Mouse (Mus musculus) megakaryocyte, embryonic 14.5 days (primary cell): ENCODE measurements around the gene Serpina9. TPM values are rescaled to one million over a fixed set of nuclear protein-coding genes. Genes with fewer than 3 reads are reported as not detected.

Experiments used
- H3K27me3 ChIP-seq: replicated peaks from 2 replicates; pipeline ENCODE3; 2012; ENCODE audit warnings: inconsistent platforms
- H3K36me3 ChIP-seq: replicated peaks from 2 replicates; pipeline ENCODE3; 2012; ENCODE audit warnings: low read length, inconsistent platforms, mixed read lengths
- H3K4me1 ChIP-seq: 2 replicates; pipeline ENCODE4 v1.6.1; 2012; ENCODE audit warnings: inconsistent platforms
- H3K4me3 ChIP-seq: replicated peaks from 2 replicates; pipeline ENCODE3; 2012; ENCODE audit warnings: moderate library complexity, mild to moderate bottlenecking, inconsistent platforms
- H3K9me3 ChIP-seq: 2 replicates; pipeline ENCODE4 v1.6.1; 2012; ENCODE audit warnings: inconsistent platforms
- FLI1 ChIP-seq: IDR thresholded peaks from 2 replicates; pipeline ENCODE4 v1.6.1; 2012; ENCODE audit warnings: low read length, inconsistent platforms, mixed read lengths
- GATA1 ChIP-seq: IDR thresholded peaks from 3 replicates; pipeline ENCODE4 v1.6.1; 2012; ENCODE audit warnings: mixed read lengths, low read length, inconsistent platforms, borderline replicate concordance
- polyA plus RNA-seq: library from polyadenylated mRNA; stranded (reverse); fragments of >175 nt; gene quantifications from 2 replicates; pipeline ENCODE4 v1.2.3, GENCODE M21; 2012; ENCODE audit warnings: low replicate concordance; ENCODE audit not compliant: insufficient read depth

The Serpina9 gene
- polyA plus RNA-seq, 1 experiment, result not detected

GRCm38 (mm10) chr12:103995292-103996072, 18.1 kb downstream of the Serpina9 start:
- no peaks in the 10 kb centered on the region for H3K36me3 ChIP-seq
- TF ChIP-seq FLI1 (no peak), GATA1 (no peak)
- H3K4me3 ChIP-seq, result no peak overlapping the region
- peaks cover 6% of the 10 kb centered on the region for H3K9me3 ChIP-seq
- peaks cover 17% of the 10 kb centered on the region for H3K4me1 ChIP-seq
- peaks cover 18% of the 10 kb centered on the region for H3K27me3 ChIP-seq

GRCm38 (mm10) chr12:103992945-103993344, 20.6 kb downstream of the Serpina9 start:
- peaks cover 17% of the 10 kb centered on the region for H3K4me1 ChIP-seq
- no peaks in the 10 kb centered on the region for H3K36me3 ChIP-seq
- TF ChIP-seq FLI1, result no peak
- no peak for TF ChIP-seq GATA1
- H3K9me3 ChIP-seq, result no peaks in the 10 kb centered on the region
- H3K27me3 ChIP-seq, result peaks cover 25% of the 10 kb centered on the region
- peak overlapping the region; percentile 60 for H3K4me3 ChIP-seq

- TF ChIP-seq GATA1, result no peak
- no peak for TF ChIP-seq FLI1
- Histone ChIP-seq H3K27me3 (peaks cover 22% of the 10 kb centered on the region), H3K9me3 (peaks cover 10% of the 10 kb centered on the region; the same call in 1 of the 2 replicates), H3K4me3 (no peak within 1 kb of the TSS), H3K4me1 (peaks cover 17% of the 10 kb centered on the region), H3K36me3 (no peaks in the 10 kb centered on the region)
Observed at GRCm38 (mm10) chr12:103989857-103990256, 23.7 kb downstream of the Serpina9 start, which contains the start of gene Serpina11. Serpina11 (minus strand) TSS chr12:103989957.

- no peak for TF ChIP-seq FLI1
- TF ChIP-seq GATA1, result no peak
- Histone ChIP-seq H3K4me1 (peaks cover 17% of the 10 kb centered on the region), H3K4me3 (no peak overlapping the region), H3K9me3 (peaks cover 10% of the 10 kb centered on the region; the same call in 1 of the 2 replicates), H3K36me3 (no peaks in the 10 kb centered on the region), H3K27me3 (peaks cover 23% of the 10 kb centered on the region)
Observed at GRCm38 (mm10) chr12:103989514-103989767, 24.1 kb downstream of the Serpina9 start.

- Histone ChIP-seq H3K4me1 (peaks cover 17% of the 10 kb centered on the region), H3K27me3 (peaks cover 20% of the 10 kb centered on the region), H3K36me3 (no peaks in the 10 kb centered on the region), H3K9me3 (peaks cover 10% of the 10 kb centered on the region; the same call in 1 of the 2 replicates), H3K4me3 (no peak overlapping the region)
- TF ChIP-seq FLI1 (no peak), GATA1 (no peak)
Observed at GRCm38 (mm10) chr12:103988754-103989513, 24.6 kb downstream of the Serpina9 start.

- Histone ChIP-seq H3K9me3 (peaks cover 10% of the 10 kb centered on the region; the same call in 1 of the 2 replicates), H3K36me3 (no peaks in the 10 kb centered on the region), H3K4me1 (no peaks in the 10 kb centered on the region), H3K27me3 (peaks cover 12% of the 10 kb centered on the region), H3K4me3 (no peak overlapping the region)
- TF ChIP-seq GATA1 (no peak), FLI1 (no peak)
Observed at GRCm38 (mm10) chr12:103985868-103986267, 27.7 kb downstream of the Serpina9 start.

GRCm38 (mm10) chr12:103984935-103985334, 28.6 kb downstream of the Serpina9 start:
- no peak for TF ChIP-seq GATA1
- no peak for TF ChIP-seq FLI1
- peaks cover 10% of the 10 kb centered on the region; the same call in 1 of the 2 replicates for H3K9me3 ChIP-seq
- no peaks in the 10 kb centered on the region for H3K4me1 ChIP-seq
- H3K36me3 ChIP-seq, result no peaks in the 10 kb centered on the region
- H3K4me3 ChIP-seq, result no peak overlapping the region
- peaks cover 12% of the 10 kb centered on the region for H3K27me3 ChIP-seq

- no peaks in the 10 kb centered on the region for H3K4me1 ChIP-seq
- H3K4me3 ChIP-seq, result no peak overlapping the region
- TF ChIP-seq GATA1, result no peak
- peaks cover 2% of the 10 kb centered on the region for H3K27me3 ChIP-seq
- H3K36me3 ChIP-seq, result no peaks in the 10 kb centered on the region
- peaks cover 7% of the 10 kb centered on the region; the same call in 1 of the 2 replicates for H3K9me3 ChIP-seq
Observed at GRCm38 (mm10) chr12:103981646-103982360, 31.8 kb downstream of the Serpina9 start.

- H3K4me3 ChIP-seq, result no peak overlapping the region
- TF ChIP-seq FLI1 (no peak), GATA1 (no peak)
- H3K4me1 ChIP-seq, result no peaks in the 10 kb centered on the region
- H3K36me3 ChIP-seq, result no peaks in the 10 kb centered on the region
- no peaks in the 10 kb centered on the region for H3K9me3 ChIP-seq
- no peaks in the 10 kb centered on the region for H3K27me3 ChIP-seq
Observed at GRCm38 (mm10) chr12:103978294-103978693, 35.3 kb downstream of the Serpina9 start.
